Mouse (Mus musculus) erythroblast, embryonic 14.5 days (primary cell): ENCODE results near the gene Washc4.

ENCODE experiments used
- GATA1 ChIP-seq: IDR thresholded peaks from 2 replicates; pipeline ENCODE4 v1.6.1; 2012; ENCODE audit warnings: low read length, inconsistent platforms, mixed read lengths
- TAL1 ChIP-seq: IDR thresholded peaks from 3 replicates; pipeline ENCODE4 v1.6.1; 2012; ENCODE audit warnings: low read length, inconsistent platforms, mixed read lengths

GRCm38 (mm10) chr10:83644167-83644566, 100.6 kb downstream of the Washc4 start:
- no peak for TF ChIP-seq GATA1
- no peak for TF ChIP-seq TAL1
